Mouse (Mus musculus) spleen, embryonic (tissue): ENCODE data around the gene Gm17655.
"Not testable (repeated sequence)": the region's sequence is repeated elsewhere in the genome, so short reads cannot be mapped to it uniquely, and the experiment has no call there.

ENCODE experiments used
- CTCF ChIA-PET: fragments of 350-600 bp; sonication (Branson Sonifier 250); formaldehyde crosslinking; loops from one replicate; lab custom pipeline; 2022; lab: Charles Lee

Gene Gm17655

DNA sequence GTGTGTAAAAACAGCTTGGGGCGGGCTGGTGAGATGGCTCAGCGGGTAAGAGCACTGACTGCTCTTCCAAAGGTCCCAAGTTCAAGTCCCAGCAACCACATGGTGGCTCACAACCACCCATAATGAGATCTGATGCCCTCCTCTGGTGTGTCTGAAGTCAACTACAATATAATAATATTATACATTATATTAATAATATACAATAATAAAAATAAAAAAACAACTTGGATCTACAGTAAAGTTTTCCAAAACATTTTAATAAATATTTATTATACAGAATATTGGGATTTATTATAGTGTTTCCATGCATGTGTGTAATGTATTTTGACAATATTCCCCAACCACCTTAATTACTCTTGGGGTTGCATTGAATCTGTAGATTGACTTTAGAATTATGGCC is at the start of gene Gm17655:
TSS of gene Gm17655 (minus strand) at position 101 of the 400 bp plus-strand sequence.
- CTCF ChIA-PET = not testable (repeated sequence)

GRCm38 (mm10) chr5:110109991-110110441 is 37.7 kb upstream of the Gm17655 start, which contains the start of gene Zfp605:
Gene Zfp605 (plus strand): TSS chr5:110110092.
- CTCF ChIA-PET = no interaction called here

GRCm38 (mm10) chr5:110108305-110108628 is 36.0 kb upstream of the Gm17655 start:
- CTCF ChIA-PET = no interaction called here

GRCm38 (mm10) chr5:110107581-110108304 is 35.4 kb upstream of the Gm17655 start, which contains the start of gene Gtpbp6:
Gene Gtpbp6 (minus strand): TSS chr5:110108197.
- CTCF ChIA-PET = interaction anchor here (0.8 to 0.9 kb wide), 2 partner anchors 50 to 549 kb away, joined by 3 to 4 read pairs; no protein-coding TSS in a partner anchor

- CTCF ChIA-PET = interaction anchor here (0.8 to 0.9 kb wide), 2 partner anchors 50 to 549 kb away, joined by 3 to 4 read pairs; no protein-coding TSS in a partner anchor
Measured at GRCm38 (mm10) chr5:110106901-110107564, 34.7 kb upstream of the Gm17655 start.

DNA sequence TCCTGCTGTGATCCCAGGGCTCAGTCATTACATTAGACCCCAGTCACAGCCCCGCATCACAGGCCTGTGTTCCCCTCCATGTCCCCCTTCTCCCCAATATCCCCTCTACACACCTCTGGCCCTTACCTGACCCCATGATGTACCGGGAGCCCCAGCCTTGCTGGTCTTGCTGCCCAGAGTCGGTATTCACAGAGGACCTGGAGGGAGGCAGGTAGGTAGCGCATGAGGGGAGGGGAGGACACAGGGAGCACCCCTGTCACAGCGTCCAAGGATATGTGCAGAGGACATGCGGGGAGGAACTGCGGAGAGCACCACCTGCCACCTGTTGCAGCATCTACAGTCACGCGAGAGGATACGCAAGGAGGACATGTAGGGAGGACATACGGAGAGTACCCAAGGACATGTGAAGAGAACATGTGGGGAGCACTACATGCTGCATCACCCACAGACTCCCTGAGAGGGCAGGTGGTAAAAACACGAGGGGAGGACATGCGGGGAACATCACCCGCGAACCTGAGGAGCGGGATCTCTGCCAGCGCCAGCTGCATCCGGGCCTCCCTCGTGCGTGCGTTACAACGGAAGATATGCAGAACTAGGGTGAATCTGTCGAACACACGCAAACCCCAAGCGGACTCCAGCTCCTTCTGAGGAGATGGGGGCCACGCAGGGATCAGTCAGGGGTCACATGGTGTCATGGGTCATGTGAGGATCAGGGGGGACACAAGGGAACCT is 34.0 kb upstream of the Gm17655 start:
- CTCF ChIA-PET = no interaction called here

DNA sequence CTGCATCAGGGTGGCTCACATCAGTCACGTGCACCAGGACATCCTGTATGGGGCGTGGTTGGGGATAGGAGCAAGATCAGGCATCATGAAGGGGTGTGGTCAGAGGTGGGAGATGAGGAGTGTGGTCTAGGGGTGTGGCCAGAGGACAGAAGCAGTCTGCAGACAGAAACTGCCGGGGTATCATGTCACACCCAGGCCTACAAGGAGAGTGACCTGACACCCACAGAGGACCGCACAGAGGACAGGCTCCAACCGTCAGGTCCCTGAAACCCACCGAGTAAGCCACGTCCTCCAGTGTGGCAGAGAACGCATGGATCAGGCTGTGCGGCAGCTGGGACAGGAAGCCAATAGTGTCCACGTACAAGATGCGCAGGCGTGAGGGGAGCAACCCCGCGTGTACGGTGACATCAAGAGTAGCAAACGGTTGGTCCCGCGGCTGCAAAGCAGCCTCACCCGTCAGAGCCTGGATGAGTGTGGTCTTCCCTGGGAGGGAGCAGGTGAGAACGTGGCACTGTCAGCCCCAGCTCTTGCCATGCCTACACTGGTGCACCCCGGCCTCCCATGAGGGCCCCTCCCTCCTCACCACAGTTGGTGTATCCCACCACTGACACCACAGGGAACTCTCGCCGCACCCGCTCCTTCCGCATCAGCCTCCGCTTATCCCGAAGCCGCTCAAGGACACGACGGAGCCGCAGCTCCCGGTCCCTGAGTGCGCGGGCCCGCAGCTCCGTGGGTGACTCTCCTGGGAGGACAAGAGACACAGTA is 32.5 kb upstream of the Gm17655 start:
- CTCF ChIA-PET = interaction anchor here (0.5 kb wide), 1 partner anchor 8 kb away, joined by 3 read pairs; no protein-coding TSS in a partner anchor

DNA sequence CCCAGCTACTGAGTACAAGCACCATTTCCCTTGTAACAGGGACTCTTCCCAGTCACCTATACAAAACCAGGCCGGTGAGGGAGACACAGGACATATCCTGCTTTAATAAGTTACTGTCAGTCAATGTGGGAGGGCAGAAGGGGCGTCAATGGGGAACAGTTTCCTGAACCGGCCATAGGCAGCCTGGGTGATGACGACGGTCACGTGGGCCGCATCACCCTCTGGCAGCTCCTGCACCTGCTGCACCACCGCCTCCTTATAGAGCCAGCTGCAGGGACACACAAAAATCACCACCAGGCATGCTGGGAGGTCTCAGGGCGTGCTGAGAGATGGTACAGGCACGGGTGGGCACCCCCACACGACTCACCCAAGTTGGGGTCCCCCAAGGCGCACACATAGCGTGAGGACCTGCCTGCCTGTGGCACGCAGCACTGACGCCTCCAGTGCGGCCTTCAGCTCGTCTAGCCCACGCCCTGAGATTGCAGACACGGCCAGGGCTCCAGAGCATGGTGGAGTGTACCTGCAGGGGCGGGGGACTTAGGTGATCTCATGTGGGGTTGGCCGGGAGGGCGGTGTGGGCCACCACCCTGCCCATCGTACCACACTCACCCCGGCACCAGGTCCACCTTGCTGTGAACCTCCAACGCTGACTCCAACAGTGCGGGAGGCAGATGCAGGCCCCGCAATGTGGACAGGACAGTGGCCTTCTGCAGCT is 31.7 kb upstream of the Gm17655 start:
- CTCF ChIA-PET = interaction anchor here (0.5 kb wide), 1 partner anchor 8 kb away, joined by 3 read pairs; no protein-coding TSS in a partner anchor

DNA sequence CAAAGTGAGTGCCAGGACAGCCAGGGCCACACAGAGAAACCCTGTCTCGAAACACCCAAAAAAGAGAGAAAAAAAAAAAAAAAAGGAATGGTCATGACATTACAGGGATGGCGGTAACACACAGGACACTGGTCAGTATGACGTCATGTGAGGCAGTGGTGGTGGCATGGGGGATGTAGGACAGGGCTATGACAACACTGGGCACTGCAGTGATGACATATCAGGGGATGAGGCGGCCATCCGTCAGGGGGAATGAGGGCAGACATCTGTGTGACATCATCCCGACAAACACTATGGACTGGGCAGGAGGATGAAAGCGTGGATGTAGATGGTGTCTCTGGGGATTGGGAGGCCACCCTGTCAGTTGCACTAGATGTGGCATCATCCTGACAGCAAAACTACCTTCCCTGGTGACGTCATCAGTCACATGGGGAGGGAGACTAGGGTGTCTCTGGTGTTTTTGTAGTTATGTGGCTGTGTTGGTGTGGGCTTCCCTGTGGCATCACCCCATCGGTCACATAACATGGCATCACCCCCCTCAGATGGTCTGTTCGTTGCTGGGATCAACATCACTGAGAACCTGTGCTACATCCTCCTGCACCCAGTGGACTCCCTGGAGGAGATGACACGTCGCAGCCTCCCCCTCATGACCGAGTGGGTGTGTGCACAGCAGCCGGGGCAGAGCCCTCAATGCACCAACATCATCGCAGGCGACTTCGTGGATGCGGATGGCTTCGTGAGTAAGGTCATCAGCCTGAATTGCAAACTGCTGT is 30.7 kb upstream of the Gm17655 start:
- CTCF ChIA-PET = no interaction called here

GRCm38 (mm10) chr5:110102429-110102828 is 30.1 kb upstream of the Gm17655 start:
- CTCF ChIA-PET = no interaction called here

- CTCF ChIA-PET = no interaction called here
Measured at GRCm38 (mm10) chr5:110101716-110102347, 29.5 kb upstream of the Gm17655 start.

DNA sequence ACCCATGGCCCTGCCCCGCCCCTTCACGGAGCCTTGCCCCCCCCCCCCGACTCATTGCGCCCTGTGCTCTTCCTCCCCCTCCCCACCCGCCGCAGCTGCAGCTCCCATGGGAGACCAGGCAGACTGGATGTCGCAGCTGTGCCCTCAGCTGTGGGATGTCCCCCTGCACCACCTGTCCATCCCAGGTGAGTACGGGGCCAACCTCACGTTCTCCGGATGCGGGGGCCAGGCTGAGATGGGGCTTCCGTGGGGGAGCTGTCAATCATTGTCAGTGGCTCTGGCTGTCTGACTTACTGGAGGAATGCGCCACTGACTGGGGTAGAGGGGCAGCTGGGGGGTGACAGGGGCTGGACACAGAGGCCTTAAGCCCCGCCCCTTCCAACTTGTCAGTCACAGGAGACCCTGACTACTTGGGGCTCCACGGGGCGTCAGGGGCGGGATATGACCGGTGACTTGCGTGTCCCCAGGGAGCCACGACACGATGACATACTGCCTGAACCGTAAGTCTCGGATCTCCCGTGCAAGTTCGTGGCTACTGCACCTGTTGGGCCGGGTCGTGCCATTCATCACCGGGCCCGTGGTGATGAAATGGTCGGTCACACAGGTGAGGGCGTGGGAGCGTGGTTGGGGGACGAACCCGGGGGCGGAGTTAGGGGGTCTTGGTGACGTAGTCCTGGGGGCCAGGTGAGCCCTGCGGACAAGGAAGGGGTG is 28.8 kb upstream of the Gm17655 start:
- CTCF ChIA-PET = no interaction called here

GRCm38 (mm10) chr5:110099656-110100580 is 27.6 kb upstream of the Gm17655 start, which contains the start of gene Plcxd1:
Gene Plcxd1 (plus strand): TSS chr5:110099969.
- CTCF ChIA-PET = interaction anchor here (0.6 kb wide), 1 partner anchor 393 kb away, joined by 6 read pairs; no protein-coding TSS in a partner anchor

DNA sequence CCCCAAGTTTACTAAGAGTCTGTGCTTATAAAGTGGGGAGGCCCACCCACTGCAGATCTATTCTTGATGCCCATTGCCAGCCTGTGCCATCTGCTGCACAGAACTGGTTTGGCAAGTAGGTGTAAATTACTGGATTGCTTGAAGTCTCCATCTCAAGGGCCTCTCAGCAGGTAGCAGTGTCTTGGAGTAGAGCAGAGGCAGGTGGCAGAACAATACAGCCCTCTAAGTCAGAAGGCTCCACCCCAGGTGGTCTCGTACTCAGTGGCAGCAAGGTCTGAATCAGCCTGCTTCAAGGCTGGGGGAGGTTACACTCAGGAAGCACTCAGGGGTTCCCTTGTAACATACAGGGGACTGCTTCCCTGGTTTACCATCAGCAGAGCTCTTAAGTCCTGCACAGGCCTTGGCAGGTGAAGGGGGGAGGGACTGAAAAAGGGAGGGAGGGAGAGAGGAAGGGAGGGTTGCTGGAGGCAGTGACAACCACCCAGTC is 26.7 kb upstream of the Gm17655 start:
- CTCF ChIA-PET = interaction anchor here (0.6 kb wide), 1 partner anchor 394 kb away, joined by 6 read pairs; no protein-coding TSS in a partner anchor

- CTCF ChIA-PET = no interaction called here
Measured at GRCm38 (mm10) chr5:110094847-110095213, 22.5 kb upstream of the Gm17655 start.

- CTCF ChIA-PET = no interaction called here
Measured at GRCm38 (mm10) chr5:110094030-110094846, 21.9 kb upstream of the Gm17655 start, which contains the start of gene Gm35315. Gene Gm35315 (minus strand): TSS chr5:110094420.
